Mouse (Mus musculus) myocyte (in vitro differentiated cells): ENCODE data around the gene Sept4. TPM values are rescaled to one million over a fixed set of nuclear protein-coding genes. Genes with fewer than 3 reads are reported as not detected.

Experiments used
- H3K27me3 ChIP-seq: one replicate; pipeline ENCODE4 v1.6.1; 2011; ENCODE audit not compliant: control insufficient read depth, insufficient read depth, insufficient read length
- H3K36me3 ChIP-seq: one replicate; pipeline ENCODE4 v1.6.1; 2011; ENCODE audit not compliant: control insufficient read depth, insufficient read depth
- H3K4me2 ChIP-seq: one replicate; pipeline ENCODE4 v1.6.1; 2011; ENCODE audit warnings: low read depth, control low read depth
- H3K4me3 ChIP-seq: one replicate; pipeline ENCODE4 v1.5.1; 2011; ENCODE audit warnings: mild to moderate bottlenecking, control low read depth, moderate library complexity
- H3K79me2 ChIP-seq: one replicate; pipeline ENCODE4 v1.6.1; 2011; ENCODE audit not compliant: control insufficient read depth, insufficient read depth
- H3ac ChIP-seq: one replicate; pipeline ENCODE4 v1.6.1; 2011; ENCODE audit not compliant: control insufficient read depth, insufficient read length
- CEBPB ChIP-seq: IDR thresholded peaks from 2 replicates; pipeline ENCODE4 v1.6.1; 2011; ENCODE audit warnings: mild to moderate bottlenecking, moderate library complexity; ENCODE audit not compliant: poor library complexity, insufficient read depth, severe bottlenecking
- E2F4 ChIP-seq: IDR thresholded peaks from one replicate; pipeline ENCODE4 v1.6.1; 2011; ENCODE audit warnings: mild to moderate bottlenecking, control low read depth, moderate library complexity; ENCODE audit not compliant: insufficient read depth
- MAX ChIP-seq: IDR thresholded peaks from one replicate; pipeline ENCODE4 v1.6.1; 2011; ENCODE audit warnings: low read depth, mild to moderate bottlenecking, control low read depth
- MYOD1 ChIP-seq, 3 experiments: IDR thresholded peaks; one replicate each; pipeline ENCODE4 v1.6.1; 2011; ENCODE audit warnings: control low read depth in 2 of 3, low read depth in 2 of 3, mild to moderate bottlenecking in 2 of 3, moderate library complexity in 1 of 3; ENCODE audit not compliant: insufficient read length in 2 of 3, control insufficient read depth in 1 of 3
- MYOG ChIP-seq, 3 experiments: IDR thresholded peaks; one replicate each; pipeline ENCODE4 v1.6.1; 2011; ENCODE audit warnings: control low read depth in 2 of 3, low read depth in 2 of 3, mild to moderate bottlenecking in 2 of 3; ENCODE audit not compliant: insufficient read length in 2 of 3, control insufficient read depth in 1 of 3, insufficient read depth in 1 of 3
- POLR2A ChIP-seq: IDR thresholded peaks from one replicate; pipeline ENCODE4 v1.6.1; 2011; ENCODE audit warnings: low read depth, mild to moderate bottlenecking, control low read depth, moderate library complexity; ENCODE audit not compliant: insufficient read length
- POLR2AphosphoS2 ChIP-seq: IDR thresholded peaks from one replicate; pipeline ENCODE4 v1.6.1; 2011; ENCODE audit warnings: low read depth, control low read depth; ENCODE audit not compliant: insufficient read length
- REST ChIP-seq: IDR thresholded peaks from one replicate; pipeline ENCODE4 v1.6.1; 2011; ENCODE audit warnings: mild to moderate bottlenecking, control low read depth, moderate library complexity; ENCODE audit not compliant: insufficient read depth, insufficient read length
- SRF ChIP-seq: IDR thresholded peaks from one replicate; pipeline ENCODE4 v1.6.1; 2011; ENCODE audit warnings: low read depth; ENCODE audit not compliant: control insufficient read depth, insufficient read length
- TCF12 ChIP-seq: IDR thresholded peaks from one replicate; pipeline ENCODE4 v1.6.1; 2011; ENCODE audit warnings: mild to moderate bottlenecking, control low read depth; ENCODE audit not compliant: poor library complexity, insufficient read depth, severe bottlenecking
- TCF3 ChIP-seq: IDR thresholded peaks from one replicate; pipeline ENCODE4 v1.6.1; 2011; ENCODE audit warnings: low read depth, control low read depth; ENCODE audit not compliant: insufficient read length
- USF1 ChIP-seq: IDR thresholded peaks from one replicate; pipeline ENCODE4 v1.6.1; 2011; ENCODE audit warnings: low read depth, mild to moderate bottlenecking, control low read depth, moderate library complexity
- polyA plus RNA-seq: library from polyadenylated mRNA; unstranded; fragments of >200 nt; fragmentation: generic; extraction: Trizol; gene quantifications from one replicate; pipeline ENCODE4 v1.2.1, GENCODE M21; 2012; ENCODE audit warnings: missing spikeins

Sept4 gene
- polyA plus RNA-seq, 1 experiment, result 1.5 TPM

DNA sequence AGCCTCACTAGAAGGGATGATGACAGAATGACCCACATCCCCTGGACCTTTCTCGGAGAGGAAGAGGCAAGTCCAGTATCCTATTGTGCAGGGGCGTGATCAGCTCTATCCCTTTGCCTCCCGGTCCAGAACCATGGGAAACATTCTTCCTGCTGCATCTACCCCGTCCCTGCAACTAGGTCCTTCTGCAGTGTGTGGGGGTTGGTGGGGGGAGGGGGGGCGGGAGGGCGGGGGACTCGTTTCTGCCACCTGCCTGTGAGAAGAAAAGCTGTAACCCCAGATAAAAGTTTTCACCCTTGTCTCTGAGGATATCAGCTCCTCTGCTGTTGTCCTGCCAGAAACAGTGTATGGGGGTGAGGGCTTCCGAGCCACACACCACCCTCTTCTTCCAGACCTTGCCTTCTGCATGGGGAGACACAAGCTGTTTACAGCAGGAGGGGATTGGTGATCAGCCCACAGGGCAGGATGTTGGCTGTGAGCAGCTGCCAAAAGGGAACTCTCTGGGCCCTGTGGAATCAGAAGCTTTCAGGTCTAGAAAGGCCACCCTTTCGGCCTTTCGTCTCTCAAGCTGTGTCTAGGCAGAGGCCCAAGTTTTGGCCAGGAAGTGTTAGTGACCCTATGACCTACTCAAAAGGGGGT lies 10.4 kb downstream of the Sept4 start:
- H3K79me2 ChIP-seq, result no peaks in the 10 kb centered on the region
- no peaks in the 10 kb centered on the region for H3K36me3 ChIP-seq
- no peak overlapping the region for H3K4me2 ChIP-seq
- peaks cover 20% of the 10 kb centered on the region for H3K27me3 ChIP-seq
- no peak overlapping the region for H3K4me3 ChIP-seq
- no peak overlapping the region for H3ac ChIP-seq
- TF ChIP-seq USF1 (no peak), POLR2AphosphoS2 (no peak), SRF (no peak), MYOD1 (IDR thresholded peaks at IDR 0.05; ENCODE audit: control insufficient read depth in 1 of 3, insufficient read length in 2 of 3, low read depth in 2 of 3) (no peak), E2F4 (no peak), MAX (no peak), CEBPB (no peak)

DNA sequence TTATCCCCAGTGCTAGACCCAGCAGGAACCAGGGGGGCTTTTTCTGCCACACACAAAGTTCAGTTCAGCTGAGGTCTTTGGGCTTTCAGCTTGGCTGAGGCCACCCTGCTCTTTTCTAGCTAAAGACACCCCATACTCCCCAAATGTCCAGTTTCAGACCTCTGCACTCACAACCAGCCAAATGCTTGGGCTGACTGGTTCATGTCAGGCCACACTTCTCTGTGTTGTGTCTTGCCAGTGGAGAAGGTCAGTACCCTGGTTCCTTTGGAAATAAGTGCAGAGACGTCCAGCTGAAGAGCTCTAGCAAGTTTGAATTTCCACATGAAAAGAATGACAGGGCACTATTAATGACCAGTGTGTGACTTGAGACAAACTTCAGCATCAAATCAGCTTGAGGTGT lies 11.0 kb downstream of the Sept4 start:
- no peak for TF ChIP-seq USF1
- TF ChIP-seq E2F4, result no peak
- no peak for TF ChIP-seq POLR2A
- TF ChIP-seq CEBPB, result no peak
- TF ChIP-seq REST, result no peak
- TF ChIP-seq MYOG (IDR thresholded peaks at IDR 0.05; ENCODE audit: control insufficient read depth in 1 of 3, insufficient read depth in 1 of 3, insufficient read length in 2 of 3, low read depth in 2 of 3), result no peak
- TF ChIP-seq MYOD1 (IDR thresholded peaks at IDR 0.05; ENCODE audit: control insufficient read depth in 1 of 3, insufficient read length in 2 of 3, low read depth in 2 of 3), result no peak
- TF ChIP-seq POLR2AphosphoS2, result no peak
- TF ChIP-seq SRF, result no peak
- TF ChIP-seq TCF3, result no peak
- no peak for TF ChIP-seq MAX
- no peak for TF ChIP-seq TCF12
- H3ac ChIP-seq, result no peak overlapping the region
- H3K4me3 ChIP-seq, result no peak overlapping the region
- no peaks in the 10 kb centered on the region for H3K79me2 ChIP-seq
- no peaks in the 10 kb centered on the region for H3K36me3 ChIP-seq
- peaks cover 20% of the 10 kb centered on the region for H3K27me3 ChIP-seq
- H3K4me2 ChIP-seq, result no peak overlapping the region

DNA sequence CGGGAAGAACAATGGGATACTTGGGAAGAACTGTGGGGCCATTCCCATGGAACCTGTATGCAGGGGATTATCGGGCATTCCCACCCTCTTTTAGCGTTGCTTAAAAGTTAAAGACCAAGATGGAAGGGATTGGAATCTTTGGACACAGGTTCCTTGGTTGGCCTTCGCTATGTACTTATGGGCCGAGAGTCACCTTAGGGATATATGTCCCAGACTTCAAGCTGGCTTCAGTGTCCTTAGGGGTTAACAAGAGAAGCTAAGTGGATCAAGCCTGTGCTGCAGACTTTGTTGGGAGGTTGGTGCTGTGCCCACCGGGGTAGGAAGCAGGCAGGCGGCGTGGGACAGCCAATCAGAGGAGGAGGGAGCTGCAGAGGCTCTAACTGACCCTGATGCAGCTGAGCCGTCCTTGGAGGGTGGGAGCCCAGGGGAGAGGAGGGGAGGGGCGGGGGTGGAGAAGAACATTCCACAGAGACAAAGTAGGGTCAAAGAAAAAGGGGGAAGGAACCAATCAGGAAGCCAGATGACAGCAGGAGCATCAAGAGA lies 11.9 kb downstream of the Sept4 start:
- no peak overlapping the region for H3K4me3 ChIP-seq
- TF ChIP-seq POLR2A, result no peak
- no peak for TF ChIP-seq TCF3
- TF ChIP-seq POLR2AphosphoS2, result no peak
- no peak for TF ChIP-seq TCF12
- TF ChIP-seq MYOD1 (IDR thresholded peaks at IDR 0.05; ENCODE audit: control insufficient read depth in 1 of 3, insufficient read length in 2 of 3, low read depth in 2 of 3), result no peak
- TF ChIP-seq MAX, result no peak
- no peak for TF ChIP-seq E2F4
- no peak for TF ChIP-seq REST
- no peak for TF ChIP-seq MYOG (IDR thresholded peaks at IDR 0.05; ENCODE audit: control insufficient read depth in 1 of 3, insufficient read depth in 1 of 3, insufficient read length in 2 of 3, low read depth in 2 of 3)
- no peak for TF ChIP-seq SRF
- no peak for TF ChIP-seq USF1
- TF ChIP-seq CEBPB, result no peak
- H3K4me2 ChIP-seq, result no peak overlapping the region
- peaks cover 20% of the 10 kb centered on the region for H3K27me3 ChIP-seq
- H3ac ChIP-seq, result no peak overlapping the region
- no peaks in the 10 kb centered on the region for H3K79me2 ChIP-seq
- H3K36me3 ChIP-seq, result no peaks in the 10 kb centered on the region

DNA sequence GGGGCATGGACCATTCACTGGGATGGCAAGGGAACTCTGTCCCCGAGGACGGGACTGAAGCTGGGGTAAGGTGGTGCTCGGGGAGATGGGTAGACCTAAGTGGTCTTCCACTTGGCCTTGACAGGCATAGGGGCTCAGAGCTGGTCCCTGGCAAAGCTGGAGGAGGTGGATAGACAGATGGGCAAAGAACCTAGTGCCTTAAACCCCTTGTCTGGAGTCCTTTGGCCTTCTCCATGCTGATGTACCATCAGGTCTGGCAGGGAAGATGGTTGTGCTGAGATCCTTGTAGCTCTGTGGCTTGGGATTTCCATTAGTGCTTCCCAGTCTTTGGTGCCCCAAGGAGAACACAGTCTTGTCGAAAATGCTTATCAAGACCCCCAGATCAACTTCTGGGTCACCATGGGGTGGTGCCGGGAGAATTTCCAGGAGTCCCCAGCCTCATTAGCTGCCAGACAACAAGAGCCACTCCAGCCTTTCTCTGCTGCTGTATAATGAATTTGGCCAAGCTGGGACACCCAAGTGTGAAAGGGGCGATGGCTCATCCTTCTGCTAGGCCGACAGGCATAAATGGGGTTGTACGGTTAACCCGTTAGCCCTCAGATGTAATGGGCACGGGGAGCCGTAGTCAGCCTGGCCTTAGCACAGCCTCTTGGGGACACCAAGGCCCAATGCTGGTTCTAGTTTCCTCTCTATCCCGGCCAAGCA lies 12.6 kb downstream of the Sept4 start:
- no peaks in the 10 kb centered on the region for H3K36me3 ChIP-seq
- H3K4me2 ChIP-seq, result no peak overlapping the region
- H3K79me2 ChIP-seq, result no peaks in the 10 kb centered on the region
- H3ac ChIP-seq, result no peak overlapping the region
- peaks cover 20% of the 10 kb centered on the region for H3K27me3 ChIP-seq
- TF ChIP-seq TCF3 (no peak), MYOD1 (IDR thresholded peaks at IDR 0.05; ENCODE audit: control insufficient read depth in 1 of 3, insufficient read length in 2 of 3, low read depth in 2 of 3) (no peak), CEBPB (no peak), USF1 (no peak), E2F4 (no peak), MAX (no peak), POLR2A (no peak), REST (no peak), TCF12 (no peak)
- no peak overlapping the region for H3K4me3 ChIP-seq
